Mouse (Mus musculus) small intestine, adult 2 months (tissue): ENCODE data around the gene Rccd1.

ENCODE experiments used
- CTCF ChIP-seq: fragments of 200-500 bp; IDR thresholded peaks from 2 replicates; pipeline ENCODE4 v1.5.1; 2012; ENCODE audit warnings: low read depth, mild to moderate bottlenecking, control low read depth, inconsistent platforms, low read length, moderate library complexity, mixed read lengths; ENCODE audit not compliant: insufficient replicate concordance, insufficient read length; ENCODE audit errors: extremely low read depth
- POLR2A ChIP-seq: fragments of 200-500 bp; IDR thresholded peaks from 2 replicates; pipeline ENCODE4 v1.6.1; 2012; ENCODE audit warnings: low read depth, mild to moderate bottlenecking, control low read depth, inconsistent platforms, low read length, moderate library complexity

DNA sequence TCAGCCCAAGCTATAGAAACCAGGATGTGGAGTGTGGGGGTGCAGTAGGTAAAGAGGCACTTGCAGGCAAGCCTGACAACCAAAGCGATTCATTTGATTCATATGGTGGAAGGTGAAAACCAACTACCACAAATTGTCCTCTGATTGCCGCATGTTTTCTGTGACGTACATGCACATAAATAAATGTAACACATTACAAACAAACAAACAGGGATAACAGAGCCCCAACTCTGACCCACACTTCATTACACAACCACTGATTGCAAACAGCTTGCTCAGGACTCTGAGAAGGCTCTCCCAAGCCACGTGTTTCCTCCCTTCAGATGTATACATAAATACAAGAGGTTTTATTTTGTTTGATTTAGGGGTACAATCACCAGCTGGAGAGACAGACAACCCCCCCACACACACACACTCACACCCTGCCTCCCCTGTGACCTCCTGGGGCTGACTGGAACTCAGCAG lies 45.7 kb upstream of the Rccd1 start:
- TF ChIP-seq CTCF (no peak), POLR2A (no peak)
